Mouse (Mus musculus) testis, adult 2 months (tissue): Measurements from ENCODE around the gene Trio. TPM values are rescaled to one million over a fixed set of nuclear protein-coding genes. Genes with fewer than 3 reads are reported as not detected.

Experiments
- H3K27ac ChIP-seq: fragments of 200-500 bp; 2 replicates; pipeline ENCODE4 v1.5.1; 2012; ENCODE audit warnings: low read depth, low read length; ENCODE audit not compliant: control insufficient read depth, insufficient read depth
- H3K27me3 ChIP-seq: fragments of 200-500 bp; 2 replicates; pipeline ENCODE4 v1.6.1; 2012; ENCODE audit warnings: mild to moderate bottlenecking, low read length, moderate library complexity; ENCODE audit not compliant: control insufficient read depth, insufficient read depth
- H3K36me3 ChIP-seq: fragments of 200-500 bp; 2 replicates; pipeline ENCODE4 v1.6.1; 2012; ENCODE audit warnings: mild to moderate bottlenecking, low read length; ENCODE audit not compliant: control insufficient read depth, insufficient read depth
- H3K4me1 ChIP-seq: fragments of 200-500 bp; 2 replicates; pipeline ENCODE4 v1.6.1; 2012; ENCODE audit warnings: low read length; ENCODE audit not compliant: control insufficient read depth, insufficient read depth
- H3K4me3 ChIP-seq: fragments of 200-500 bp; 2 replicates; pipeline ENCODE4 v1.5.1; 2012; ENCODE audit warnings: low read depth, mild to moderate bottlenecking, low read length, moderate library complexity, mixed read lengths; ENCODE audit not compliant: control insufficient read depth
- CTCF ChIP-seq: fragments of 200-500 bp; IDR thresholded peaks from 2 replicates; pipeline ENCODE4 v1.5.1; 2012; ENCODE audit warnings: low read depth, mild to moderate bottlenecking, inconsistent platforms, low read length, moderate library complexity; ENCODE audit not compliant: control insufficient read depth, insufficient read depth, insufficient replicate concordance
- POLR2A ChIP-seq: fragments of 200-500 bp; IDR thresholded peaks from 2 replicates; pipeline ENCODE4 v1.6.1; 2012; ENCODE audit warnings: low read depth, mild to moderate bottlenecking, inconsistent platforms, low read length, moderate library complexity; ENCODE audit not compliant: control insufficient read depth
- polyA plus RNA-seq: library from polyadenylated mRNA; depleted of rRNA; stranded (reverse); fragments of >200 nt; gene quantifications from 2 replicates; pipeline ENCODE4 v1.2.3, GENCODE M21; 2012

Gene Trio
- polyA plus RNA-seq, 1 experiment, result 18.8 TPM

DNA sequence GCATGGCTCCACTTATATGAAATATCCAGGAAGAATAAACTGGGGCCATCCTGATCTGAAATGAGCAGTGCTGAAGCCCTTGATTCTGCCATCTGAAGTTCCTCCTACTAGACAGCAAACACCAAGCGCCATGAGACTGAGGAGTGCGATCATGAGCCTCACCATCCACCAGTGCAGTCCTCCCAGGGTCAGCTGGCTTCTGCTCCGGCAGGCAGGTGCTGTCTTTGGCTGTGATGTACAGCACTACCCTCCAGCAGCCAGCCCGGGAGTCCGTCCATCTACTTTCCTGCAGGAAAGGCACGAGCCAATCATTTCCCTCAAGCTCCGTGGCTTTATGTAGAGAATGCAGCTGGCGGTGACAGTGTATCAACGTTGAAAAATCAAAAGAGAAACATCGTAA is 10.0 kb upstream of the Trio start:
- no peaks in the 10 kb centered on the region for H3K4me1 ChIP-seq
- H3K36me3 ChIP-seq, result no peaks in the 10 kb centered on the region
- TF ChIP-seq CTCF (no peak), POLR2A (no peak)
- H3K27ac ChIP-seq, result no peak overlapping the region
- H3K4me3 ChIP-seq, result no peak overlapping the region
- no peaks in the 10 kb centered on the region for H3K27me3 ChIP-seq

DNA sequence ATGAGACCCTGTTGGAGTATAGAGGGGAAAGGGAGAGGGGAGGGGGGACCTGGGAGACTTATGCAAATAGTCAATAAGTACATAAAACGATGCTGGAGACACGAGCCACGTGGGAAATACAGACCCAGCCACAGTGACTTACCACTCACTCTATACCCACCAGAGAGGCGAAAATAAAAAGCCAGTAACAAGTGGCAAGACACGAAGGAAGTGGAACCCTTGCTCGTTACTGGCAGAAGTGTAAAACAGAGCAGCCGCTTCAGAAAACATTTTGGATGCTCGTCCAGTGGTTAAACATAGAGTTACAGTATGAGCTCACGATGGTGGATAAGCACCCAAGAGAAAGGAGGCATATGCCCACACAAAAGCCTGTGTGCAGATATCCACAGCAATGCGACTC is 9.0 kb upstream of the Trio start:
- no peak for TF ChIP-seq POLR2A
- TF ChIP-seq CTCF, result no peak
- no peaks in the 10 kb centered on the region for H3K27me3 ChIP-seq
- H3K27ac ChIP-seq, result no peak overlapping the region
- no peak overlapping the region for H3K4me3 ChIP-seq
- no peaks in the 10 kb centered on the region for H3K36me3 ChIP-seq
- H3K4me1 ChIP-seq, result no peaks in the 10 kb centered on the region

DNA sequence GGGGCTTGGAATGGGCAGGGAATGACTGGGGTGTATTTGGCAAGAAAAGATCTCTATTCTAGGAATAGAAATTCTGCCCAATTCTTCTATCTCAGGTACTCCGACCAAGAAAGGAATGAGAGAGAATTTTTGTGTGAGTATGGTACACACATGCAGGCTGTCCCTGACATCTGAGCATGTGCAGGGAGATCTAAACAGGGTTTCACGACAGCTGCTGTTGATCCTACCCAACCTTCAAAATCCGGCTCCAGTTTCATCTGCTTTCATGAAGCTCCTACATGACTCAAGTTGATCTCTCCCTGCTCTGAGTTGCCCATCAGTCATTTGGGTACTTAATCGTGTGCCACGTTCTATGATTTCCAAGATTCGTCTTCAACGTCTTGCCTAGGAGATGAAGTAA is 3.7 kb upstream of the Trio start:
- Histone ChIP-seq H3K4me3 (no peak overlapping the region), H3K4me1 (peaks cover 12% of the 10 kb centered on the region), H3K36me3 (no peaks in the 10 kb centered on the region), H3K27ac (no peak overlapping the region), H3K27me3 (no peaks in the 10 kb centered on the region; the same call in 1 of the 2 replicates)
- no peak for TF ChIP-seq CTCF
- TF ChIP-seq POLR2A, result no peak

DNA sequence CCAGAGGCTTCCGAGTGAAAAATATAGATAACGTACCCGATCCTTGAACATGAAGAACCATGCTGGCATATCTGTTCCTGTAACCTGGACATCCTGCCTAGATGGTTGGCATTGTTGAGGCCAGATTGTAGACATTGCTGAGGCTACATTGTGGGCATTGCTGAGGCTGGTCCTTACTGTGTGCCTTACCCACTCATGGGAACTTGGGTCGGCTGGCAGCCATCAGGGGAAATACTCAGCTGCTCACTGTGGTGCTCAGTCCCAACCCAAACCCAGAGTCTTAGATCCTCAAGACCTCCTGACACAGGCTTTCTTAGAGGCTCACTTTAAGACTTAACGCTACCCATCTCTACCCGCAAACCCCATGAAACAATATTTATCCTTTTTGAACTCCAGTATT is 2.9 kb upstream of the Trio start:
- H3K36me3 ChIP-seq, result no peaks in the 10 kb centered on the region
- H3K4me1 ChIP-seq, result peaks cover 17% of the 10 kb centered on the region
- no peak overlapping the region for H3K4me3 ChIP-seq
- TF ChIP-seq POLR2A (no peak), CTCF (no peak)
- H3K27ac ChIP-seq, result no peak overlapping the region
- no peaks in the 10 kb centered on the region; the same call in 1 of the 2 replicates for H3K27me3 ChIP-seq

GRCm38 (mm10) chr15:28026167-28026481 is 476 bp upstream of the Trio start:
- Histone ChIP-seq H3K27me3 (no peaks in the 10 kb centered on the region; the same call in 1 of the 2 replicates), H3K36me3 (no peaks in the 10 kb centered on the region), H3K27ac (no peak overlapping the region), H3K4me1 (peaks cover 17% of the 10 kb centered on the region), H3K4me3 (peak overlapping the region; percentile 96)
- TF ChIP-seq POLR2A (no peak), CTCF (peak; percentile 42; the same call in 1 of the 2 replicates)

- TF ChIP-seq POLR2A (no peak), CTCF (no peak)
- H3K4me1 ChIP-seq, result peaks cover 17% of the 10 kb centered on the region
- no peak overlapping the region; the same call in 1 of the 2 replicates for H3K27ac ChIP-seq
- H3K4me3 ChIP-seq, result peak overlapping the region; percentile 96
- no peaks in the 10 kb centered on the region; the same call in 1 of the 2 replicates for H3K27me3 ChIP-seq
- no peaks in the 10 kb centered on the region for H3K36me3 ChIP-seq
Observed at GRCm38 (mm10) chr15:28024965-28025338, 696 bp downstream of the Trio start.

DNA sequence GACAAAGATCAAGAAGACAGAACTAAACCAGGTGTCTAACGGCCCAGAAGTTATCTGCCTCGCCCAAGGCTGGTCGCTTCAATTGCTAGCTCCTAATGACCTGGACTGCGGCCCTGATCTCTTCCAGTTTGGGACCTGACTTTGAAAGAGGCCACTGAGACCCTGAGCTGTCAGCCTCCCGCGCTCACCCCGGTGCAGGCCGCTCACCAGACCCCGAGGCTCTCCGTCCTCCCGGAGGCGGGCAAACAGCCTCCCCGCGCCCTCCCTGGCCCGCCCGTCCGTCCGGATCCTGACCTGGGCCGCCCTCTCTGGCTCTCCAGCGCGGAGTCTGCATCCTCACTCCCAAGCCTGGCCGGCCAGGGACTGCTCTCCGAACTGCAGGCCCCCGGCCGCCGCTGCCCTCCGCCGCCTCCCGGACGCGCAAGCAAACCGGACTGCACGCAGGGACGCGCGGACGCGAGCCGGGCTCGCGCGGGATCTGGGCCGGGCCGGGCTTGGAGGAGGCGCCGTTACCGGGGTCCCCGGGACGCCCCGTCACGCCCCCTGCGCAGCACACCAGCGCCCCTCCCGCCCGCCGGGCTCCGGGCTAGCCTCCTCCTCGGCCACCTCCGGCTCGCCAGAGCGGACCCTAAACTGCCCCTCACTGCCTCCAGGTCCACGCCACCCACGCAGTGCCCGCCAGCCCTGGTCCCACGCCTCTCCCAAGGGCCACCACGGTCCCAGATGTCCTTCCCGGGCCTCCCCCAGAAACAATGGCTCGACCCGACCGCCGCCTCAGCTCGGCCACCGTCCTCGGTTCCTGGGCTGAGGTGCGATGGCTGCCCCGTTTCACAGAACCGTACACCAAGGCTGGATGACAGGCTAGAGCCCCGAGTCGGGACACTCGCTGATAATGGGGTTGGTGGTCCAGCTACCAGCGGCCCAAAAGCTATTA is 1.4 kb downstream of the Trio start:
- no peak for TF ChIP-seq CTCF
- no peak for TF ChIP-seq POLR2A
- H3K4me1 ChIP-seq, result peaks cover 17% of the 10 kb centered on the region

More for the DNA sequence above, 1.4 kb downstream of the Trio start:
- Histone ChIP-seq H3K4me3 (peak overlapping the region; percentile 96), H3K36me3 (no peaks in the 10 kb centered on the region), H3K27ac (peak overlapping the region; percentile 48; the same call in 1 of the 2 replicates), H3K27me3 (no peaks in the 10 kb centered on the region; the same call in 1 of the 2 replicates)
